Mouse (Mus musculus): ENCODE data around the gene Tulp1.
A peak's percentile ranks its signal among the peaks of the same experiment; 100 is the strongest.
"Not testable (repeated sequence)": the region's sequence is repeated elsewhere in the genome, so short reads cannot be mapped to it uniquely, and the experiment has no call there.

Gene Tulp1

GRCm38 (mm10) chr17:28344050-28344607 lies 20.9 kb downstream of the Tulp1 start:
- no peak for DNase-seq (ENCODE audit: extremely low read depth, insufficient read length, low spot score)

GRCm38 (mm10) chr17:28341091-28341490 lies 23.9 kb downstream of the Tulp1 start:
- peak; percentile 89 for DNase-seq (ENCODE audit: extremely low read depth, insufficient read length, low spot score)

GRCm38 (mm10) chr17:28340578-28340977 lies 24.4 kb downstream of the Tulp1 start:
- DNase-seq (ENCODE audit: extremely low read depth, insufficient read length, low spot score): peak; percentile 62

- DNase-seq (ENCODE audit: extremely low read depth, insufficient read length, low spot score): no peak
These were observed 27.5 kb downstream of the Tulp1 start for GRCm38 (mm10) chr17:28337547-28337946.

GRCm38 (mm10) chr17:28335267-28335666 lies 29.8 kb downstream of the Tulp1 start:
- no peak for DNase-seq (ENCODE audit: extremely low read depth, insufficient read length, low spot score)

- no peak for DNase-seq (ENCODE audit: extremely low read depth, insufficient read length, low spot score)
These were observed 32.0 kb downstream of the Tulp1 start for GRCm38 (mm10) chr17:28332915-28333546.

GRCm38 (mm10) chr17:28332113-28332914 lies 32.7 kb downstream of the Tulp1 start:
- peak; percentile 63 for DNase-seq (ENCODE audit: extremely low read depth, insufficient read length, low spot score)

- DNase-seq (ENCODE audit: extremely low read depth, insufficient read length, low spot score): peak; percentile 52
These were observed 33.5 kb downstream of the Tulp1 start for GRCm38 (mm10) chr17:28331241-28332112.

GRCm38 (mm10) chr17:28330590-28330989 lies 34.4 kb downstream of the Tulp1 start:
- DNase-seq (ENCODE audit: extremely low read depth, insufficient read length, low spot score): not testable (repeated sequence)

- no peak for DNase-seq (ENCODE audit: extremely low read depth, insufficient read length, low spot score)
These were observed 34.8 kb downstream of the Tulp1 start for GRCm38 (mm10) chr17:28330232-28330546.

GRCm38 (mm10) chr17:28329503-28330231 lies 35.4 kb downstream of the Tulp1 start:
- DNase-seq (ENCODE audit: extremely low read depth, insufficient read length, low spot score): peak; percentile 41

- DNase-seq (ENCODE audit: extremely low read depth, insufficient read length, low spot score): peak; percentile 69
These were observed 36.1 kb downstream of the Tulp1 start for GRCm38 (mm10) chr17:28328946-28329345.

GRCm38 (mm10) chr17:28328366-28328928 lies 36.6 kb downstream of the Tulp1 start, which contains the start of gene Rpl10a:
Rpl10a (plus strand) TSS chr17:28328471.
- DNase-seq (ENCODE audit: extremely low read depth, insufficient read length, low spot score): peak; percentile 96

- DNase-seq (ENCODE audit: extremely low read depth, insufficient read length, low spot score): no peak
These were observed 37.2 kb downstream of the Tulp1 start for GRCm38 (mm10) chr17:28327673-28328325.

GRCm38 (mm10) chr17:28326951-28327350 lies 38.1 kb downstream of the Tulp1 start:
- DNase-seq (ENCODE audit: extremely low read depth, insufficient read length, low spot score): no peak

GRCm38 (mm10) chr17:28325751-28326150 lies 39.3 kb downstream of the Tulp1 start:
- no peak for DNase-seq (ENCODE audit: extremely low read depth, insufficient read length, low spot score)

- DNase-seq (ENCODE audit: extremely low read depth, insufficient read length, low spot score): not testable (repeated sequence)
These were observed 40.6 kb downstream of the Tulp1 start for GRCm38 (mm10) chr17:28324416-28324815.

- DNase-seq (ENCODE audit: extremely low read depth, insufficient read length, low spot score): no peak
These were observed 41.2 kb downstream of the Tulp1 start for GRCm38 (mm10) chr17:28323786-28324185.

- no peak for DNase-seq (ENCODE audit: extremely low read depth, insufficient read length, low spot score)
These were observed 43.3 kb downstream of the Tulp1 start for GRCm38 (mm10) chr17:28321700-28322099.
